Mouse (Mus musculus) CD4-positive helper T cell, adult 2 months (primary cell): ENCODE measurements around the gene Klhl5.

Experiments used
- DNase-seq: peaks from one replicate; pipeline ENCODE4 v3.0.0-alpha.2; 2012; ENCODE audit warnings: low read depth, missing footprints, low spot score

The Klhl5 gene

GRCm38 (mm10) chr5:65106876-65107772, at the start of gene Klhl5:
Gene Klhl5 (plus strand): TSS chr5:65107539.
- DNase-seq = peak; percentile 85

- DNase-seq = no peak
These were observed 49.7 kb upstream of the Klhl5 start for GRCm38 (mm10) chr5:65057596-65057995.

- DNase-seq = no peak
These were observed 47.5 kb upstream of the Klhl5 start for GRCm38 (mm10) chr5:65059806-65060205.

- DNase-seq = no peak
These were observed 45.1 kb upstream of the Klhl5 start for GRCm38 (mm10) chr5:65062236-65062635.

- DNase-seq = no peak
These were observed 44.1 kb upstream of the Klhl5 start for GRCm38 (mm10) chr5:65063266-65063665.

GRCm38 (mm10) chr5:65068166-65068565, 39.2 kb upstream of the Klhl5 start:
- DNase-seq = no peak

- DNase-seq = no peak
These were observed 37.5 kb upstream of the Klhl5 start for GRCm38 (mm10) chr5:65069872-65070271.

GRCm38 (mm10) chr5:65071689-65072118, 35.6 kb upstream of the Klhl5 start:
- DNase-seq = no peak

- no peak for DNase-seq
These were observed 34.1 kb upstream of the Klhl5 start for GRCm38 (mm10) chr5:65073247-65073646.

GRCm38 (mm10) chr5:65074693-65075092, 32.6 kb upstream of the Klhl5 start:
- DNase-seq = no peak

GRCm38 (mm10) chr5:65076087-65076486, 31.3 kb upstream of the Klhl5 start:
- DNase-seq = no peak

GRCm38 (mm10) chr5:65076748-65077147, 30.6 kb upstream of the Klhl5 start:
- peak; percentile 29 for DNase-seq

- peak; percentile 43 for DNase-seq
These were observed 29.3 kb upstream of the Klhl5 start for GRCm38 (mm10) chr5:65078081-65078480.

- no peak for DNase-seq
These were observed 27.5 kb upstream of the Klhl5 start for GRCm38 (mm10) chr5:65079881-65080280.

GRCm38 (mm10) chr5:65081836-65082235, 25.5 kb upstream of the Klhl5 start:
- DNase-seq = no peak

GRCm38 (mm10) chr5:65086522-65086921, 20.8 kb upstream of the Klhl5 start:
- DNase-seq = no peak

- DNase-seq = no peak
These were observed 17.6 kb upstream of the Klhl5 start for GRCm38 (mm10) chr5:65089707-65090106.

- DNase-seq = peak; percentile 68
These were observed 16.0 kb upstream of the Klhl5 start for GRCm38 (mm10) chr5:65091184-65091858.

GRCm38 (mm10) chr5:65091921-65092320, 15.4 kb upstream of the Klhl5 start, which contains the start of gene Tmem156:
Gene Tmem156 (minus strand): TSS chr5:65092132.
- no peak for DNase-seq

- DNase-seq = no peak
These were observed 13.6 kb upstream of the Klhl5 start for GRCm38 (mm10) chr5:65093769-65094168.

GRCm38 (mm10) chr5:65094902-65095545, 12.3 kb upstream of the Klhl5 start:
- no peak for DNase-seq

GRCm38 (mm10) chr5:65096082-65096481, 11.3 kb upstream of the Klhl5 start:
- no peak for DNase-seq
